Mouse (Mus musculus): ENCODE data around the gene Vim. TPM values are rescaled to one million over a fixed set of nuclear protein-coding genes. Genes with fewer than 3 reads are reported as not detected.
A peak's percentile ranks its signal among the peaks of the same experiment; 100 is the strongest.

Gene Vim
- polyA plus RNA-seq, 1 experiment from 2014 or later, result 1,081 TPM

DNA sequence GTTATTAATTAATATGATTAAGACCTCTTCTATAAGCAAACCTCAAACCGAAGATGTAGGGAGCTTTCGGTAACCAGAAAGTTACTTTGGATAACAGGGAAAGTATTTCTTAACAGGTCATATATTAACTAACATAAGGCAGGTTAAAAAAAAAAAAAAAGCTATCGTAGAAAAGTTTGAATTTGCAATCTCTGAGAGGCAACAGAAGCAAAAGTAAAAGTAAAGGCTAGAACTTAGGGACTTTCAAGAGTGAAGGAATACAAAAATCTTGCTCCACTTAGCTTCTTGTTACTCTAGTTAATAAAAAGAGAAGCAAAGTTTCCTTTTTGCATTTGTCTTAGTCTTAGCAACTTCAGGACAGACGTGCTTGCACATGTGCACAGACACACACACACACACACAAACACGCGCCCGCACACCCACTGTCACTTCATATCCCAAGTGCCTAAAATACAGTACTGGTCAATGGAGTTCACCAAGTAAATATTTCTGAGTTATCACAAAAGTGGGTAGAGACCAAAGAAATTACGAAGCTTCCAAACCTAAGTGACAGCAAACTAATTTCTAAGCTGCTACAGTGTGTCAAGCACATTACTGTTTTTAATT lies 30.1 kb upstream of the Vim start:
- Histone ChIP-seq H3K4me1 (peaks cover 3% of the 10 kb centered on the region), H3K9ac (peak overlapping the region; percentile 72), H3K4me3 (replicated peaks) (peak overlapping the region; percentile 66), H3K36me3 (no peaks in the 10 kb centered on the region), H3K9me3 (replicated peaks) (no peaks in the 10 kb centered on the region), H3K27me3 (no peaks in the 10 kb centered on the region), H3K4me2 (replicated peaks) (peak overlapping the region; percentile 59), H3K27ac (replicated peaks) (peak overlapping the region; percentile 99)
- WGBS, result 45% methylated on average over 8 of the region's 8 CpGs
- ATAC-seq (ENCODE audit: insufficient number of reproducible peaks, low FRiP score, low TSS enrichment, low read depth), result no peak

DNA sequence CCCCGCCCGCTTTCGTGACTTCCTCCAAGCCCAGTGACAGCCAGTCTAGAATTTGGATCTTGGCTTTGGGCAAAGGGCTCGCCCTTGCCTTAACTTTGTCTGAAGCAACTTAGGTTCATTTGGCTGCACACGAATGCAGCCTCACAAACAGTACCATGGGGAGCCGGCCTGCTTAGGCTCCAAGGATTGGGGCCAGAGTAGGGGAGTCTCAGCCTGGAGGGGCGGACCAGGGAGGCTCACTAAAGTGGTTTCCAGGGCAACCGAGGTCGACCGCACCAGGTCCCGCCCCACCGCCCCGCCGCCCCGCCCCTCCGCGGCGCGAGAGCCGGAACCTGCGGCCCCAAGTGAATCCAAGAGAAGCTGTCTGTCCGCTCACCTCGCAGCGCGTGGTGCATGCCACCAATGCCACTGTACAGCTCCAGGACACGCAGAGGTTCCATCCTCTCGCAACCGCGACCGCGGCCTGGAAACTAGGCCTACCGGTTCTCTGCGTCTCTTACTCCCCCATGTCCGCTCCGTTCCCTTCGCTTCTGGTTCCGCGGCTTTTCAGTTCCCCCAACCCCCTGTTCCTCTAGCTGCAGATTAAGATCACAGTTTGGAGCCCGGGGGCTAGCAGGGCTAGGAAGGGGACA lies 29.4 kb upstream of the Vim start, which contains the start of gene Trdmt1:
TSS of gene Trdmt1 (minus strand) at position 476 of the 632 bp plus-strand sequence.
- WGBS, result under 1% methylated on average over 35 of the region's 39 CpGs
- Histone ChIP-seq H3K4me3 (replicated peaks) (peak within 1 kb of the TSS; percentile 66), H3K27ac (replicated peaks) (peak within 1 kb of the TSS; percentile 99), H3K9ac (peak within 1 kb of the TSS; percentile 72), H3K9me3 (replicated peaks) (no peaks in the 10 kb centered on the region), H3K4me2 (replicated peaks) (peak within 1 kb of the TSS; percentile 59), H3K4me1 (peaks cover 3% of the 10 kb centered on the region), H3K27me3 (no peaks in the 10 kb centered on the region), H3K36me3 (no peaks in the 10 kb centered on the region)
- ATAC-seq (ENCODE audit: insufficient number of reproducible peaks, low FRiP score, low TSS enrichment, low read depth), result peak; percentile 97

DNA sequence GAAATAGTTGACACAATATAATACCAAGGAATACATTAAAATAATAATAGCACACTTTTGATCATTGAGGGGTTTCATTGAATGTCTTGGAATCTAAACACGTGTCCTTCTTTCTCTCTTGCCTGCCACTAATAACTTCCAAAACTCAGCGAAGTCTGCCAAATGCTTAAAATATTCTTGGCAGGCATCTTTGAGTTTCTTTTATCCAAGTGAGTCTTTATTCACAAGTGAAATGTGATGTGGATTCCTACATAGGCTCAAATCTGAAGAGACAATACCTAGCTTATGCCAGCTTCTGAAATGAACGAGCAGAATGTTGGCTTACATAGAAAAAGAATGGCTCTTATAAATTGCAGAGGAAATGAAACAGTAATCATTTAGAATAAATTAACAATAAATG lies 25.0 kb upstream of the Vim start:
- H3K4me2 ChIP-seq (replicated peaks), result no peak overlapping the region
- no peak for ATAC-seq (ENCODE audit: insufficient number of reproducible peaks, low FRiP score, low TSS enrichment, low read depth)
- no peaks in the 10 kb centered on the region for H3K27me3 ChIP-seq
- H3K36me3 ChIP-seq, result no peaks in the 10 kb centered on the region
- H3K9ac ChIP-seq, result no peak overlapping the region
- no peak overlapping the region for H3K27ac ChIP-seq (replicated peaks)
- WGBS, result 44% methylated on average over 3 of the region's 3 CpGs
- H3K9me3 ChIP-seq (replicated peaks), result no peaks in the 10 kb centered on the region
- no peak overlapping the region for H3K4me3 ChIP-seq (replicated peaks)
- H3K4me1 ChIP-seq, result peaks cover 8% of the 10 kb centered on the region

DNA sequence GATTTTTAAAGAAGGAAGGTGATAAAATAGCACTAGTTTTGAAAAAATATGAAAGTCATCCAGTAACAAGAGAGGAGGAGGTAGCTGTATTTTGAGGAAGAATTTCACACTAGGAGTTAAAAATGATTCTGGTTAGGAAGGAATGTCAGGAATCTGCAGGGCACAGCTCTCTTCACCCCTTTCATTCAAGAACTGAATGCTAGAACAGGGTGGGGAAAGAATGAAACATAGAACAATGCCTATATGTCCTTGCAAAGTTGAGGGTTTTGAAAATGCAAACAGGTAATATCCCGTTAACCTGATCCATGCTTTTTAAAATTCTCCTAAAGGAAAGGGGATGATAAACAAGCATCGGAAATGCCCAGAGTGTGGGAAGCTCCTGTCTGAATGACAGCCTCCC lies 19.8 kb upstream of the Vim start:
- Histone ChIP-seq H3K4me3 (replicated peaks) (no peak overlapping the region), H3K9me3 (replicated peaks) (no peaks in the 10 kb centered on the region), H3K27ac (replicated peaks) (no peak overlapping the region), H3K36me3 (no peaks in the 10 kb centered on the region), H3K4me1 (peaks cover 25% of the 10 kb centered on the region), H3K9ac (no peak overlapping the region), H3K27me3 (no peaks in the 10 kb centered on the region), H3K4me2 (replicated peaks) (no peak overlapping the region)
- WGBS, result 36% methylated on average over 2 of the region's 2 CpGs
- ATAC-seq (ENCODE audit: insufficient number of reproducible peaks, low FRiP score, low TSS enrichment, low read depth), result no peak

DNA sequence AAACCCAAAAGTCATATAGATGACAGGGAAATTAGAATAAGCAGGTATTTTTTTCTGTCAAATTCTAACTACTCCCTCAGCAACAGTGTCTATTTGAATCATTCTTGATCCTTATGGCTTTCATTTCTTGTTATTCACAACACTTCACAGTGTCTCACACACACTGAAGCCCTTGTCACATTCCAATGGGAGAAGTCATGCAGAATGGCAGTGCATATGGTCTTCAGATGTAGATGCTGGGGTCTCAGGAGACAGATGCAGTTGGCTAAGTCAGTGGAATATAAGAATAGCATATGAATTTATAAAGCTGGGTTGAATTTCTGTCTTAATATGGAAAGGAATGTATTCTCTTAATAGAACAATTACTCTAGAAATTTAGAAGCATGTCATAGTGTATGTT lies 17.5 kb upstream of the Vim start:
- H3K4me2 ChIP-seq (replicated peaks), result no peak overlapping the region
- ATAC-seq (ENCODE audit: insufficient number of reproducible peaks, low FRiP score, low TSS enrichment, low read depth), result peak; percentile 71; the same call in 1 of the 2 replicates
- no peak overlapping the region for H3K4me3 ChIP-seq (replicated peaks)
- no peaks in the 10 kb centered on the region for H3K36me3 ChIP-seq
- peaks cover 20% of the 10 kb centered on the region for H3K4me1 ChIP-seq
- H3K27ac ChIP-seq (replicated peaks), result no peak overlapping the region
- no peaks in the 10 kb centered on the region for H3K27me3 ChIP-seq
- no peak overlapping the region for H3K9ac ChIP-seq
- no peaks in the 10 kb centered on the region for H3K9me3 ChIP-seq (replicated peaks)

DNA sequence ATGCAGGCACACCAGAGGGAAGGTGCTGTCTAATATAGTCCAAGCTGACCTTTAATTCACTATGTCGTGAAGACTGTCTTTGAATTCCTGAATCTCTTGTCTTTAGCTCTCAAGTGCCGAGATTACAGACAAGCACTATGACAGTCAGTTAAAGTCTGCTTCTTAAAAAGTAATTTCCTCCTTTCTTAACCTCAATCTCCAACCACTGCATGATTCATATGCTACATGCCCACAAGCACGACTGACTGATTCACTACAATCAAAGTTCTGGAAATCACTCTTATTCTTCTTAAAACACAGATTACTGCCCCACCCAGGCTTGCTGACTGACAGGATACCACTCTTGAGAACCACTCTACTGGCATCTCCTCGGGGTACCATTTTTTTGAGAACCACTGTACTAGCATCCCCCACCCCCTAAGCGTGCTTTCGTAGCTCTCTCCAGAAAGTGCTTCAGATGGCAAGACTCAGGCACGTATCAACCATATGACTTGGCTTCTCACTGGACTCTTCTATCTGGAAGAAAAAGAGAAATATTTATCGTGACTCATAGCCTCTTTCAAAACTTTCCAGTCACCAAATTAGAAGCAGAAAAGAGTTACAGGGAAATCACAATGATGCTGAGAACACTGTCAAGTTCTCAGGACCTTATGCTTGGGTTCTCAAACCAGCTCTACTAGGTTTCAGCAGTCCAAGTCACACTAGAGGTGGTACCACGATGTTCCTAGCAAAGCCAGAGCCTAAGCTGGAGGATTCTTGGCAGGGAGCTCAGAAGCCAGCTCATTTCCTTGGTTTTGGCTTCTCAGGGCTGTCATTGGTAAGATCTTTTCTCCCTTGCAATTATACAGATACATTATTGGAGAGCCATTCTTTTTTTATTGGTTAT lies 16.3 kb upstream of the Vim start:
- WGBS, result 55% methylated on average over 9 of the region's 9 CpGs
- peaks cover 20% of the 10 kb centered on the region for H3K4me1 ChIP-seq
- H3K9ac ChIP-seq, result no peak overlapping the region
- H3K27me3 ChIP-seq, result no peaks in the 10 kb centered on the region
- H3K4me3 ChIP-seq (replicated peaks), result no peak overlapping the region
- H3K4me2 ChIP-seq (replicated peaks), result no peak overlapping the region
- H3K27ac ChIP-seq (replicated peaks), result peak overlapping the region; percentile 56; the same call in 1 of the 2 replicates
- H3K36me3 ChIP-seq, result no peaks in the 10 kb centered on the region
- no peak for ATAC-seq (ENCODE audit: insufficient number of reproducible peaks, low FRiP score, low TSS enrichment, low read depth)
- no peaks in the 10 kb centered on the region for H3K9me3 ChIP-seq (replicated peaks)

DNA sequence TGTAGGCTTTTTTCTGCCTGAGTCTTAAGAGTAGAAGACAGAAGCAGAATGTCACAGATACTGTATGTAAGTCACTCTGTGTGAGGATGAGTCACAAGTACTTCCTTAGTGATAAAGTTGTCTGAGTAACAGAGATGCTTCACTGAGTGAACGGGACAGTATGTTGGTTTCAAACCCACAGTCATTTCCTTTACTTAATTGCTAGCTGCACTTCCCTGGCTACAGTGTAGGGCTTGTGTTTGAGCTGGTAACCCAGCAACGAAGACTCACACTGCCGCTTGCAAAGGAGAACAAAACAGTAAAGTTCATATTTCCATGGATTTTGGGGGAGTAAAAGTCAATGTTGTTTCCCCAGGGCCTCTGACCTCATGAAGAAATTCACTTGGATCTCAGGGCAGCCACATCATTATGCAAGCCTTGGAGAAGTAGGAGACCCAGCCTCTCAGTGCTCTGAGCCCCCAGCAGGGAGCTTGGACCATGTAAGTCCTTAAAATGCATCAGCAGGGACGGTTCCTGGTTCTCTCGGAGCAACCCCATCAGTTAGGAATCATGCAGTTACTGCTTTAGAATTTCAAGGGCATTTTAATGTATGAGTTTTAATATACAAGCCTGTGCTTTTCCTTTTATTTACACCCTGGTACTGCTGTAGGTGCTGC lies 15.0 kb upstream of the Vim start:
- Histone ChIP-seq H3K27me3 (no peaks in the 10 kb centered on the region), H3K9ac (no peak overlapping the region), H3K36me3 (no peaks in the 10 kb centered on the region), H3K4me3 (replicated peaks) (no peak overlapping the region), H3K4me2 (replicated peaks) (no peak overlapping the region), H3K4me1 (peaks cover 20% of the 10 kb centered on the region), H3K27ac (replicated peaks) (no peak overlapping the region), H3K9me3 (replicated peaks) (no peaks in the 10 kb centered on the region)
- peak; percentile 60; the same call in 1 of the 2 replicates for ATAC-seq (ENCODE audit: insufficient number of reproducible peaks, low FRiP score, low TSS enrichment, low read depth)
- WGBS, result 36% methylated on average over 5 of the region's 5 CpGs

DNA sequence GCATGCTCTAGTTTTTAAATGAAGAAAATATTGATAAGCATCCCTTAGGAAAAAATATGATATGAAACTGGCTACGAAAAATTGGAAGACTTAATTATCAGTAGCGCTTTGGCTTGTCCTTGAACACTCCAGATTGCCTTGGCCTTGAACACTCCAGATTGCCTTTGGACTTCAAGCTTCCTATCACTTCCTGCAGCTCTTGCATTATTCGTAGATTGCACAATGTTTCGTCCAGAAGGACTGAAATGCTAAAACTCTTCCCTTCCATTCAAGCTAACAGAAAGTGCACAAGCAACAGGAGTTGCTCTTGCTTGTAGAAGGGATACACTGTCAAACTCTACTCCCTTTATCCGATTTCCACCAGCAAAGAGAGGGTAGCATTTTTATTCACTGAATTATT lies 14.4 kb upstream of the Vim start:
- Histone ChIP-seq H3K27me3 (no peaks in the 10 kb centered on the region), H3K4me2 (replicated peaks) (no peak overlapping the region), H3K9me3 (replicated peaks) (no peaks in the 10 kb centered on the region), H3K36me3 (no peaks in the 10 kb centered on the region), H3K4me3 (replicated peaks) (no peak overlapping the region), H3K9ac (no peak overlapping the region), H3K4me1 (peaks cover 16% of the 10 kb centered on the region), H3K27ac (replicated peaks) (no peak overlapping the region)
- ATAC-seq (ENCODE audit: insufficient number of reproducible peaks, low FRiP score, low TSS enrichment, low read depth), result no peak
- 79% methylated on average over 5 of the region's 5 CpGs for whole genome bisulfite sequencing

DNA sequence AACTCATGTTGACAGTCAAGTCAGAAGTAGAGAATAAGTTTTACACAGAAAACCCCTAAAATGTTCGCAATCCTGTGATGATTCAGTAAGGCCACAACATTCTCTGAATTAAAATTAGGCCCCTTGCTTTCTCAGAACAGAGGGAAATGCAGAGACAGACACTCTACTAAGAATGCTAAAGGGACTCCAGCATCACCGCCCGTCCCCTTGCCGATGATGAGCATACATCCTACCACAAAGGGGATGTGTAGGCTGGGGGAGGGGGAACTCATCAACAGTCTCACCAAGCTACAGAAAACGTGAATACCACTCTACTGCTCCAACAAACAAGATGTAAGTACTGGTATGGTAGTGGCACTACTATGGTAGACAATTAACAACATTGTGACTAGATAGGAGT lies 14.0 kb upstream of the Vim start:
- no peak overlapping the region for H3K4me3 ChIP-seq (replicated peaks)
- H3K27me3 ChIP-seq, result no peaks in the 10 kb centered on the region
- H3K4me2 ChIP-seq (replicated peaks), result no peak overlapping the region
- WGBS, result 78% methylated on average over 5 of the region's 5 CpGs
- no peaks in the 10 kb centered on the region for H3K36me3 ChIP-seq
- no peak for ATAC-seq (ENCODE audit: insufficient number of reproducible peaks, low FRiP score, low TSS enrichment, low read depth)
- no peak overlapping the region for H3K9ac ChIP-seq
- H3K9me3 ChIP-seq (replicated peaks), result no peaks in the 10 kb centered on the region
- peaks cover 14% of the 10 kb centered on the region for H3K4me1 ChIP-seq
- no peak overlapping the region for H3K27ac ChIP-seq (replicated peaks)

DNA sequence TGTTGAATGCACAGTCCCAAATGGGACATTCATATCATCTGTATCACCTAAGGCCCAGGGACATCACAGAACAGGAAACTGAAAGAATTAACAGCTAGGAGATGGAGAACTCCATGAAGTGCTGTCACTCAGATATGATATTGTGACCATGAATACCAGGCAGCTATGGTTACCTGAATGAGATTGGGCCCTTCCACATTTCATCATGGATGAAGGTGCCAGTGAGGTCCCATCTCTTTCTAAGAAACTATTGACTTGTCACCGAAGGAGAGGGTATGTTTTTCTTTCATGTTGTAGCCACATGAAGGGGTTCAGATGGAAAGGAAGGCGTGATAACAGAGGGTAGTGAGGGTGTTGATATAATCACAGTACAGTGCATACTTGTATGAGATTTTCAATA lies 13.3 kb upstream of the Vim start:
- no peak overlapping the region for H3K4me2 ChIP-seq (replicated peaks)
- H3K4me3 ChIP-seq (replicated peaks), result no peak overlapping the region
- H3K4me1 ChIP-seq, result peaks cover 14% of the 10 kb centered on the region
- H3K9me3 ChIP-seq (replicated peaks), result no peaks in the 10 kb centered on the region
- H3K9ac ChIP-seq, result no peak overlapping the region
- no peak for ATAC-seq (ENCODE audit: insufficient number of reproducible peaks, low FRiP score, low TSS enrichment, low read depth)
- 85% methylated on average over 2 of the region's 2 CpGs for WGBS
- H3K27ac ChIP-seq (replicated peaks), result no peak overlapping the region
- H3K27me3 ChIP-seq, result no peaks in the 10 kb centered on the region
- H3K36me3 ChIP-seq, result no peaks in the 10 kb centered on the region

DNA sequence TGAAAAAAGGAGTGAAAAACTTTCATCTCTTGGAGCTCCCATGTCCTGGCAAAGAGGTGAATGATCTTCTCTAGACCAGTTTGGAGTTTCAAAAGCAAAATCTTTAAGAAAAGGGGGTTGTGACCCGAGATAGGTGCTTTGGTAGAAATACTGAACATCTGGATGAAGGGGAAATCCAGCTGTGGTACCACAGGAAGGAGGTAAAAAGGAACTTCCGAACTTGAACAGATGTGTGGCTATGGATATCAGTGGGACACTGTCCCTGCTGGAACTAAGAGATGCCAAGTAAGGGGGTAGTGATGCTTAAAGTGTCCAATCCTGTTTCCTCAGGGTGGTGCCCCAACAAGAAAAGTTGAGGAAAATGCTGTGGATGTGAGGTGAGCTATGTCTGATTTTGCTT lies 3.6 kb upstream of the Vim start:
- no peak overlapping the region for H3K4me2 ChIP-seq (replicated peaks)
- peaks cover 16% of the 10 kb centered on the region for H3K4me1 ChIP-seq
- WGBS, result 57% methylated on average over 2 of the region's 2 CpGs
- no peaks in the 10 kb centered on the region for H3K36me3 ChIP-seq
- H3K9me3 ChIP-seq (replicated peaks), result no peaks in the 10 kb centered on the region
- no peak overlapping the region for H3K27ac ChIP-seq (replicated peaks)
- H3K27me3 ChIP-seq, result no peaks in the 10 kb centered on the region
- H3K4me3 ChIP-seq (replicated peaks), result no peak overlapping the region
- no peak overlapping the region for H3K9ac ChIP-seq
- no peak for ATAC-seq (ENCODE audit: insufficient number of reproducible peaks, low FRiP score, low TSS enrichment, low read depth)

Data from embryonic facial prominence, embryonic 15.5 days (tissue).